Mouse (Mus musculus) E14TG2a.4 (cell line): ENCODE measurements around the gene Itpk1.

ENCODE experiments used
- CTCF ChIP-seq: conservative IDR thresholded peaks from 2 replicates; pipeline ENCODE4 v1.5.1; 2014; ENCODE audit warnings: low read length
- NANOG ChIP-seq: IDR thresholded peaks from 2 replicates; pipeline ENCODE4 v1.6.1; 2014; ENCODE audit warnings: borderline replicate concordance, low read length, mixed read lengths
- POU5F1 ChIP-seq: IDR thresholded peaks from 2 replicates; pipeline ENCODE4 v1.6.1; 2014; ENCODE audit warnings: low read length, borderline replicate concordance

GRCm38 (mm10) chr12:102719552-102720315, 15.0 kb upstream of the Itpk1 start:
- TF ChIP-seq CTCF (peak; percentile 65), POU5F1 (no peak), NANOG (no peak)
